Comparison of ENCODE assay signal across 16 mouse cellular contexts in genomic region chr1:25034161-25034560, GRCm38 (mm10).
DNase-seq lines count a peak whose midpoint lies in the region; ATAC-seq and TF ChIP-seq lines count a peak whose summit lies in the region.
"Had no signal": no experiment of that assay in that cellular context is flagged by ENCODE, and none has a peak within 500 bp of the region (broad histone marks: within the 10 kb centered on the region; RNA-seq: fewer than 3 reads in every experiment).

No protein-coding gene starts in this region.

- H3K4me1 ChIP-seq in hindbrain, embryonic 16.5 days (ENCODE audit: control insufficient read depth, insufficient read depth, low read depth, low read length), result peaks cover 4% of the 10 kb centered on the region
- H3K4me1 ChIP-seq: embryonic facial prominence, embryonic 13.5 days; stomach, embryonic 15.5 days had no signal

- H3K27me3 ChIP-seq in hindbrain, embryonic 16.5 days (replicated peaks; ENCODE audit: control insufficient read depth, insufficient read depth, low read length), result no peaks in the 10 kb centered on the region
- H3K27me3 ChIP-seq: embryonic facial prominence, embryonic 13.5 days; stomach, embryonic 15.5 days had no signal

- H3K36me3 ChIP-seq in hindbrain, embryonic 16.5 days (ENCODE audit: control insufficient read depth, insufficient read depth, low read length), result no peaks in the 10 kb centered on the region
- H3K36me3 ChIP-seq: embryonic facial prominence, embryonic 13.5 days; stomach, embryonic 15.5 days had no signal

- H3K4me2 ChIP-seq in hindbrain, embryonic 16.5 days (ENCODE audit: low read length), result peak overlapping the region; percentile 26; the same call in 1 of the 2 replicates
- H3K4me2 ChIP-seq: embryonic facial prominence, embryonic 13.5 days; stomach, embryonic 15.5 days had no signal

- 53% methylated on average over 10 of the region's 10 CpGs for WGBS in hindbrain, embryonic 16.5 days

- intact Hi-C loops in left cerebral cortex, adult 2 months (cut with DNase I), result no loop called here
- intact Hi-C loops in left cerebral cortex, postnatal 10 days (cut with DNase I), result no loop called here

- no peak overlapping the region for H3K4me3 ChIP-seq in left cerebral cortex, adult 2 months
- H3K4me3 ChIP-seq in hindbrain, embryonic 16.5 days (ENCODE audit: low read length), result no peak overlapping the region
- H3K4me3 ChIP-seq: embryonic facial prominence, embryonic 13.5 days; heart, adult 2 months; myocyte; stomach, embryonic 15.5 days had no signal

- TF ChIP-seq CTCF in left cerebral cortex, adult 2 months (IDR thresholded peaks at IDR 0.05), result no peak

- no peaks in the 10 kb centered on the region for H3K9me3 ChIP-seq in hindbrain, embryonic 16.5 days (ENCODE audit: control insufficient read depth, low read length)
- H3K9me3 ChIP-seq: embryonic facial prominence, embryonic 13.5 days; stomach, embryonic 15.5 days had no signal

- no peak overlapping the region for H3K9ac ChIP-seq in hindbrain, embryonic 16.5 days (ENCODE audit: low read depth, low read length)
- H3K9ac ChIP-seq: embryonic facial prominence, embryonic 13.5 days; stomach, embryonic 15.5 days had no signal

- peak overlapping the region; percentile 78 for H3K27ac ChIP-seq in left cerebral cortex, adult 2 months
- H3K27ac ChIP-seq in hindbrain, embryonic 16.5 days (ENCODE audit: low read depth, low read length), result no peak overlapping the region
- H3K27ac ChIP-seq: embryonic facial prominence, embryonic 13.5 days; heart, adult 2 months; stomach, embryonic 15.5 days had no signal

- ATAC-seq in hindbrain, embryonic 16.5 days, result peak; percentile 27; the same call in 1 of the 2 replicates

- DNase-seq in left cerebral cortex, adult 2 months (ENCODE audit: extremely low spot score in 1 of 2, low spot score in 2 of 2), result no peak
- DNase-seq in left cerebral cortex, postnatal 10 days (ENCODE audit: extremely low spot score in 1 of 2, low spot score in 2 of 2), result no peak
- DNase-seq in cerebellum, postnatal 25 days, result peak; percentile 40 to 58
- DNase-seq in retina, adult 2 months (ENCODE audit: low read depth, low spot score), result peak; percentile 9
- DNase-seq in right cerebral cortex, postnatal 25 days, result no peak
- no peak for DNase-seq in layer of hippocampus, postnatal 14 days (ENCODE audit: low spot score in 2 of 2)
- no peak for DNase-seq in layer of hippocampus, adult 18-20 months (ENCODE audit: low spot score in 2 of 2)
- DNase-seq: heart, adult 2 months; heart, postnatal 36 days; kidney, adult 9 months; lung, postnatal 10 days; right cerebral cortex, postnatal 4 days had no signal

Comparison
In these comparisons a context has a peak if more than half of its experiments do, and no peak if none do; other contexts are left out.
1. DNase-seq: peak in cerebellum, postnatal 25 days (2 of 2) and retina, adult 2 months (single experiment); none in left cerebral cortex, adult 2 months (0 of 2), left cerebral cortex, postnatal 10 days (0 of 2), right cerebral cortex, postnatal 25 days (single experiment), layer of hippocampus, postnatal 14 days (0 of 2) and layer of hippocampus, adult 18-20 months (0 of 2).